Mouse (Mus musculus) liver, postnatal 0 days (tissue): ENCODE data around the gene Zdhhc3.

ENCODE experiments used
- CTCF ChIP-seq: sonication (generic); IDR thresholded peaks from 2 replicates; pipeline ENCODE4 v1.5.1; 2016; ENCODE audit warnings: antibody characterized with exemption, low read depth
- EP300 ChIP-seq: IDR thresholded peaks from 2 replicates; pipeline ENCODE4 v1.6.1; 2016; ENCODE audit warnings: antibody characterized with exemption, low read depth, mild to moderate bottlenecking

DNA sequence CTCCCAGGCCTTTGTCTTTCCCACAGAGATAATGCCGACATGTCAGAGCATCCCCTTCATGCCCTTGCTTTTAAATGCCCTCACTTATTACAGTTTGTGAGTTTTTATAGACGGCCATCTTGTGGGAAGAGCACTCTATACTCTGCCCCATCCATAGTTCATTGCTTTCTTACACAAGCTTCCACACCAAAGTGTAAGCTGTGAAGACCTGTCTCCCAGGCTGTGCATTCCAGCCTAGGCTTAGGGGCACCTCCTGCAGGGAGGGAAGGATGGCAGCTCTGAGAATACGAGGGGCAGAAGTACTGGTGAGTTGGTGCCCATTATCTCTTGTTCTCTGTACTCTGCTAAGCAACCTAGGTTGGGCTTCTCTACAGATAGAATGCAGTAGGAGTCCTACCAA is 20.0 kb upstream of the Zdhhc3 start:
- no peak for TF ChIP-seq CTCF
- TF ChIP-seq EP300, result no peak
